Mouse (Mus musculus): ENCODE data around the gene Odaph. TPM values are rescaled to one million over a fixed set of nuclear protein-coding genes. Genes with fewer than 3 reads are reported as not detected.

The Odaph gene
- total RNA-seq, 2 experiments from 2014 or later, result not detected

- no peak for DNase-seq
Observed at GRCm38 (mm10) chr5:91989261-91989660, 2.0 kb downstream of the Odaph start.

- DNase-seq, result no peak
Observed at GRCm38 (mm10) chr5:91991191-91991937, 4.1 kb downstream of the Odaph start.

GRCm38 (mm10) chr5:91993061-91993460 lies 5.8 kb downstream of the Odaph start:
- DNase-seq, result no peak

GRCm38 (mm10) chr5:91994546-91994945 lies 7.3 kb downstream of the Odaph start:
- no peak for DNase-seq

- no peak for DNase-seq
Observed at GRCm38 (mm10) chr5:92000770-92001169, 13.5 kb downstream of the Odaph start.

- no peak for DNase-seq
Observed at GRCm38 (mm10) chr5:92003011-92003410, 15.7 kb downstream of the Odaph start.

GRCm38 (mm10) chr5:92009827-92010226 lies 22.6 kb downstream of the Odaph start:
- no peak for DNase-seq

- DNase-seq, result no peak
Observed at GRCm38 (mm10) chr5:92011756-92012155, 24.5 kb downstream of the Odaph start.

GRCm38 (mm10) chr5:92019960-92020359 lies 32.7 kb downstream of the Odaph start:
- DNase-seq, result no peak

GRCm38 (mm10) chr5:92042377-92043348 lies 55.4 kb downstream of the Odaph start:
- DNase-seq, result peak; percentile 90

- DNase-seq, result no peak
Observed at GRCm38 (mm10) chr5:92043783-92044182, 56.5 kb downstream of the Odaph start, which contains the start of gene Cdkl2. Cdkl2 (minus strand) TSS chr5:92043883.

Other genes starting within 250 kb of the Odaph start
- 10 to 100 TPM; 23.2 to 26.9 TPM for gene Rchy1, start 24.4 kb upstream of the Odaph start, total RNA-seq (2021)
- gene Cdkl2, start 56.4 kb downstream of the Odaph start, total RNA-seq (2021), result 1 to 10 TPM; 3.7 to 4.1 TPM
- gene G3bp2, start 96.2 kb downstream of the Odaph start, total RNA-seq (2021), result 10 to 100 TPM; 48.8 to 51.7 TPM
- gene Uso1, start 150.5 kb downstream of the Odaph start, total RNA-seq (2021), result 10 to 100 TPM; 56.6 to 58.4 TPM
- gene U90926, start 227.9 kb downstream of the Odaph start, total RNA-seq (2021), result not detected

All from gastrocnemius, postnatal 25 days (tissue).